Mouse (Mus musculus): Measurements from ENCODE around the gene Nav2. TPM values are rescaled to one million over a fixed set of nuclear protein-coding genes. Genes with fewer than 3 reads are reported as not detected.

The Nav2 gene
- total and polyA plus RNA-seq, 3 experiments, result 2.0 to 2.7 TPM; not detected in 1

GRCm38 (mm10) chr7:49375499-49375974, 467.0 kb downstream of the Nav2 start (continued):
- TF ChIP-seq ETS1 (IDR thresholded peaks at IDR 0.05; ENCODE audit: low read depth, low read length), result no peak
- TF ChIP-seq SIN3A (IDR thresholded peaks at IDR 0.05; ENCODE audit: low read length), result no peak
- TF ChIP-seq CHD2 (IDR thresholded peaks at IDR 0.05; ENCODE audit: low read length), result no peak
- no peak for TF ChIP-seq GABPA (IDR thresholded peaks at IDR 0.05; ENCODE audit: low read depth, low read length)

GRCm38 (mm10) chr7:49378608-49379007, 470.1 kb downstream of the Nav2 start:
- H3K4me1 ChIP-seq (ENCODE audit: control insufficient read depth in 1 of 2, insufficient read depth in 2 of 2, low read length in 2 of 2), result no peaks in the 10 kb centered on the region
- no peak overlapping the region for H3K27ac ChIP-seq (ENCODE audit: control insufficient read depth, low read depth, low read length)
- H3K9ac ChIP-seq (ENCODE audit: control insufficient read depth, low read depth, low read length, poor library complexity, severe bottlenecking), result no peak overlapping the region
- TF ChIP-seq MAX (IDR thresholded peaks at IDR 0.05; ENCODE audit: low read length), result no peak
- TF ChIP-seq CTCF (IDR thresholded peaks at IDR 0.05 in 2 of 3, conservative IDR thresholded peaks at IDR 0.05 in 1 of 3; ENCODE audit: control insufficient read depth in 1 of 3, insufficient read depth in 1 of 3, low read depth in 2 of 3, low read length in 3 of 3, poor library complexity in 1 of 3, severe bottlenecking in 1 of 3), result no peak
- no peak for TF ChIP-seq MAFK (IDR thresholded peaks at IDR 0.05; ENCODE audit: borderline replicate concordance, low read depth, low read length)
- TF ChIP-seq HCFC1 (IDR thresholded peaks at IDR 0.05; ENCODE audit: low read depth, low read length), result no peak
- TF ChIP-seq MEF2A (IDR thresholded peaks at IDR 0.05; ENCODE audit: extremely low read depth, insufficient replicate concordance, low read depth, low read length, poor library complexity, severe bottlenecking), result no peak
- no peak for TF ChIP-seq JUND (IDR thresholded peaks at IDR 0.05; ENCODE audit: low read depth, low read length)
- TF ChIP-seq ZNF384 (IDR thresholded peaks at IDR 0.05; ENCODE audit: low read depth, low read length), result no peak
- H3K4me3 ChIP-seq (ENCODE audit: control insufficient read depth in 1 of 2, insufficient read depth in 1 of 2, low read depth in 2 of 2, low read length in 2 of 2), result no peak overlapping the region
- H3K36me3 ChIP-seq (ENCODE audit: control insufficient read depth in 1 of 2, insufficient read depth in 2 of 2, low read length in 2 of 2), result no peaks in the 10 kb centered on the region
- H3K9me3 ChIP-seq (replicated peaks; ENCODE audit: insufficient read depth, low read length), result no peaks in the 10 kb centered on the region
- no peaks in the 10 kb centered on the region for H3K79me2 ChIP-seq (ENCODE audit: control insufficient read depth, insufficient read depth, low read length, poor library complexity)
- H3K27me3 ChIP-seq (ENCODE audit: control insufficient read depth in 1 of 2, insufficient read depth in 2 of 2, low read length in 2 of 2), result no peaks in the 10 kb centered on the region
- no peak for DNase-seq (ENCODE audit: low read depth, low spot score)

DNA sequence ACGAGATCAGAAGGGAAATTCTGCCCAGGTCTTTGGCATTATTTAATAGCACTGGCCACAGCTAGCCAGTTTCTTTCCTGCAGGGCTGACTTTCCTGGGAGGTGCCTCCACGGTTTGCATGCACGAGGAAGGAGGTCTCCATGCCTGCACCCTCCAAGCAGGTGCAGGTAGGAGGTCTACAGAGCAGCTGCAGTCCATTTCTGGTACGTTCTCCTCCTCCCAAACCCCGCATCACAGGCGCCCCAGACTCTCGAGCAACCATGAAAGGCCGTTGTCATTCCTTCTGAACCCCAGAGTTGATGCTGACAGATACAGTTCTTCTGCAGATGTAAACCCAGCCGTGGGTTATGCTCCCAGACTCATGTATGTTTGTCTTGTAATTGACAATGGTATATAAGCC, 472.4 kb downstream of the Nav2 start:
- Histone ChIP-seq H3K9me3 (replicated peaks; ENCODE audit: insufficient read depth, low read length) (no peaks in the 10 kb centered on the region), H3K4me3 (ENCODE audit: control insufficient read depth in 1 of 2, insufficient read depth in 1 of 2, low read depth in 2 of 2, low read length in 2 of 2) (no peak overlapping the region), H3K27me3 (ENCODE audit: control insufficient read depth in 1 of 2, insufficient read depth in 2 of 2, low read length in 2 of 2) (no peaks in the 10 kb centered on the region), H3K79me2 (ENCODE audit: control insufficient read depth, insufficient read depth, low read length, poor library complexity) (no peaks in the 10 kb centered on the region), H3K4me1 (ENCODE audit: control insufficient read depth in 1 of 2, insufficient read depth in 2 of 2, low read length in 2 of 2) (no peaks in the 10 kb centered on the region), H3K36me3 (ENCODE audit: control insufficient read depth in 1 of 2, insufficient read depth in 2 of 2, low read length in 2 of 2) (no peaks in the 10 kb centered on the region), H3K27ac (ENCODE audit: control insufficient read depth, low read depth, low read length) (no peak overlapping the region), H3K9ac (ENCODE audit: control insufficient read depth, low read depth, low read length, poor library complexity, severe bottlenecking) (no peak overlapping the region)
- no peak for TF ChIP-seq TBP (IDR thresholded peaks at IDR 0.05; ENCODE audit: low read depth, low read length)
- no peak for DNase-seq (ENCODE audit: low read depth, low spot score)

GRCm38 (mm10) chr7:49382884-49383283, 474.4 kb downstream of the Nav2 start:
- DNase-seq (ENCODE audit: low read depth, low spot score), result no peak
- no peaks in the 10 kb centered on the region for H3K36me3 ChIP-seq (ENCODE audit: control insufficient read depth in 1 of 2, insufficient read depth in 2 of 2, low read length in 2 of 2)
- H3K79me2 ChIP-seq (ENCODE audit: control insufficient read depth, insufficient read depth, low read length, poor library complexity), result no peaks in the 10 kb centered on the region
- H3K9ac ChIP-seq (ENCODE audit: control insufficient read depth, low read depth, low read length, poor library complexity, severe bottlenecking), result no peak overlapping the region
- no peak for TF ChIP-seq TAL1 (IDR thresholded peaks at IDR 0.05; ENCODE audit: low read length)
- TF ChIP-seq MEF2A (IDR thresholded peaks at IDR 0.05; ENCODE audit: extremely low read depth, insufficient replicate concordance, low read depth, low read length, poor library complexity, severe bottlenecking), result no peak
- H3K27ac ChIP-seq (ENCODE audit: control insufficient read depth, low read depth, low read length), result no peak overlapping the region
- no peak overlapping the region for H3K4me3 ChIP-seq (ENCODE audit: control insufficient read depth in 1 of 2, insufficient read depth in 1 of 2, low read depth in 2 of 2, low read length in 2 of 2)
- H3K4me1 ChIP-seq (ENCODE audit: control insufficient read depth in 1 of 2, insufficient read depth in 2 of 2, low read length in 2 of 2), result no peaks in the 10 kb centered on the region
- no peaks in the 10 kb centered on the region for H3K27me3 ChIP-seq (ENCODE audit: control insufficient read depth in 1 of 2, insufficient read depth in 2 of 2, low read length in 2 of 2)
- no peaks in the 10 kb centered on the region for H3K9me3 ChIP-seq (replicated peaks; ENCODE audit: insufficient read depth, low read length)

Measured in MEL (cell line).